Mouse (Mus musculus) liver, embryonic 14.5 days (tissue): ENCODE measurements around the gene Krtap4-2.

ENCODE experiments used
- CTCF ChIP-seq: IDR thresholded peaks from 2 replicates; pipeline ENCODE4 v1.5.1; 2016; ENCODE audit warnings: antibody characterized with exemption, low read depth, control low read depth
- EP300 ChIP-seq: IDR thresholded peaks from 2 replicates; pipeline ENCODE4 v1.6.1; 2016; ENCODE audit warnings: antibody characterized with exemption, low read depth

GRCm38 (mm10) chr11:99665860-99666259 lies 31.0 kb upstream of the Krtap4-2 start, which contains the start of gene Krtap4-6:
- TF ChIP-seq CTCF (no peak), EP300 (no peak)
